Mouse (Mus musculus) forelimb bud, embryonic 11.5 days (tissue): ENCODE data around the gene Fdxr.

Experiments
- DNase-seq: peaks from one replicate; pipeline ENCODE4 v3.0.0-alpha.2; 2012; ENCODE audit warnings: low read depth, low spot score

Gene Fdxr

DNA sequence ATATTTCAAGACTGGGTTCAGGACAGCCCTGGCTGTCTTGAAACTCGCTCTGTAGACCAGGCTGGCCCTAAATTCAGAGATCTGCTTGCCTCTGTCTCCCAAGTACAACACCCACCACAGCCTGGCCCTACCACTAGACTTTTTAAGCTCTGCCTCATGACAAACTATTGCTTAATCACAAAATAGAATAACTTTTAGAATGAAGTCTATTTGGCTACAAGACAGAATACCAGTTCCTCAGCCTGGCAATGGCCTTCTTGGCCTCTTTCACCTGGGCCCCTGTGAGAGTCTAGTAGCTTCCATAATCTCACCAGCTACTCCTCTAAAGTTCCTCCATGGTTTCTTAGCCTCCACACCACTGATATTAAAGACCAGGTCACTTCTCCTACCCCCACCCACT lies 13.5 kb upstream of the Fdxr start:
- no peak for DNase-seq

DNA sequence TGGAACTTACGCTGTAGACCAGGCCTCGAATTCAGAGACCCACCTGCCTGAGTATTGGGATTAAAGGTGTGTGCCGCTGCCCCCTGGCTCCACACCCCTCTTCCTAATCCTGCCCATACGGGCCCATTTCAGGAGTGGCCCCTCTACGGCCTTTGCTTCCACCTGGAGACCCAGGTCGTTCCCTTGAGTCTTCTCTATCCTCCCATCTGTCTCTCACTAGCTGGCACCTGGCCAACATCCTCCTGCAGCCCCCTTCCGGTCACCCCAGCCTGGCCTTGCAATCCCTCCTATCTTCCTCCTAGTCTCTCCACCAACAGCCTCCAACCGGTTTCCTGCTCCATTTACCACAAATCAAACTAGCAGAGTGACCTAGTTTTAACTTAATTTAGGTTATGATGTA lies 13.0 kb upstream of the Fdxr start:
- DNase-seq, result no peak

DNA sequence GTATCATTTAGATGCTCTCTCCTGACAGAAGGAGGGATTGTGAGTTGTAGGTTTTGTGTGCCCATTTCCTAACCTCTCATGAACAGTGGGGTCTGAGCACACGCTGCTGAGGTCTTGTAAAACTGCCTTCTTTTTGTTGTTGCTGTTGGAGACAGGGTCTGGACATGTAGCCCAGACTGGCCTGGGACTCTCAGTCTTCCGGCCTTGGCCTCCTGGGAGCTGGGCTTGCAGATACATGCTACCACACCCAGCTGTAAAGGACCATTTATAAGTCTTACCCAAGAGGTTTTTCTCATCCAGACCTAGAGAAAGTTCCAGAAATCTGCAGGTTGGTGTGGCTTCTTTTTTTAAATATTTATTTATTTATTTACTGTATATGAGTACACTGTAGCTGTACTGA lies 11.5 kb upstream of the Fdxr start:
- no peak for DNase-seq

DNA sequence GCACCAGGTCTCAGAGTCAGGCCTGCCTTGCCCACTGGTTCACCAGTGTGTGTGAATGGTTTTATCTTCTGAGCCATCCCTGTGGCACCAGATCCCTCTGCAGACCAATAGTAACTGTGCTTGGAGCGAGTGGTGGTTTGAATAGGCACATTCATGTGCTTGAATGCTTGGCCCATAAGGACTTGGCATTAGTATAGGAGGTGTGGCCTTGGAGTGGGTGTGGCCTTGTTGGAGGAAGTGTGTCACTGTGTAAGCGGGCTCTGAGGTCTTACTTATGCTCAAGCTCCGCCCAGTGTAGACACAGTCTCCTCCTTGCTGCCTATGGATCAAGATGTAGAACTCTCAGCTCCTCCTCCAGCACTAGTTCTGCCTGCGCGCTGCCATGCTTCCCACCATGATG lies 10.5 kb upstream of the Fdxr start:
- no peak for DNase-seq

DNA sequence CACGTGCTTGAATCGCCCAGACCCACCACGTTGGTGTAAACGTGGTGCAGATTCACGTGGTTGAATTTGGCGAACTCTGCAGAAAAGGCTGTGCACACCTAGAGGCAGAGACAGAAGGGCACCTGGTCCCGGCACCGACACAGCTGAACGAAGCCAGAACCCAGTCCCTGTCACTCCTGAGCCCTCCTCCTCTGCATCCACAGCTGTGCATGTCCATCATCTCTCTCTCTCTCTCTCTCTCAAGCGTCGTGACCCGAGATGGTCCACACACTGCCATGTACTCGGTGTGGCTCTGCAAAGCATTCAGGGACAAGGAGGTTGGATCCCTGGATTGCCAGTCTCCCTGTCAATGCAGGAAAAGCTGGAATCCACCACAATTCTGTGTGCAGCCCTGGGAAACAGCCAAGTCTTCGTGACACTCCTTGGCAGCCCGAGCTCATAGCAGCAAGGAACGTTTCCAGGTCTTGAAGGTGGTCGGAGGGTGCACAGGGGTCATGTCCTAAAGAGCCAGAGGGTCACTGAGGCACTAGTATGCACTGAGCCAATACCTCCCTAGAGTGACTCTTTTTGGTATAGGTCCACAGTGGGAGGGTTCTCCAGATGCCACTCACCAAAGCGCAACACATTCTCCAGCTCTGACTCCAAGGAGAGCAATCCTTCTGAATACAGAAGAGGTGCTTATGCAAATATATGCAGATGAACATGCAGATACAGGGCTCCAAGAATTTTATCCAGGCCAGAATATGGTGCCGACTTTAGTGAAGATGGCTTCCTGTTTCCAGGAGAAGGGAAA lies 9.5 kb upstream of the Fdxr start:
- DNase-seq, result no peak

DNA sequence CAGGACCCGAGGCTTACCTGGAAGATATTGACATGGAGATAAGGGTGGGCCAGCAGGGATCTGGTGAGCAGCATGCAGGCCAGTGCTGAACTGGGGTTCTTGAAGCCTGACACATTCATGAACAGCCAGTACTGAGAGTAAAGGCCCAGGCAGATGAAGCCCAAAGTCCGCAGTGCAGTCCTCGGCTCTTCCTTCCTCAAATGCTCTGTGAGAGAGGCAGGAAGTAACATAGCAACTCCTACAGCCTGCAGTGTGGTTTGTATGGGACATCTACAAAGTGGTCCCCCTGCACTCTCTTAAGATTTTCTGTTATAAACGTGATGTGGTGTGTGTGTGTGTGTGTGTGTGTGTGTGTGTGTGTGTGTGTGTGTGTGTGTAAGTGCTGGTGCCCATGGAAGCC lies 8.4 kb upstream of the Fdxr start:
- no peak for DNase-seq

DNA sequence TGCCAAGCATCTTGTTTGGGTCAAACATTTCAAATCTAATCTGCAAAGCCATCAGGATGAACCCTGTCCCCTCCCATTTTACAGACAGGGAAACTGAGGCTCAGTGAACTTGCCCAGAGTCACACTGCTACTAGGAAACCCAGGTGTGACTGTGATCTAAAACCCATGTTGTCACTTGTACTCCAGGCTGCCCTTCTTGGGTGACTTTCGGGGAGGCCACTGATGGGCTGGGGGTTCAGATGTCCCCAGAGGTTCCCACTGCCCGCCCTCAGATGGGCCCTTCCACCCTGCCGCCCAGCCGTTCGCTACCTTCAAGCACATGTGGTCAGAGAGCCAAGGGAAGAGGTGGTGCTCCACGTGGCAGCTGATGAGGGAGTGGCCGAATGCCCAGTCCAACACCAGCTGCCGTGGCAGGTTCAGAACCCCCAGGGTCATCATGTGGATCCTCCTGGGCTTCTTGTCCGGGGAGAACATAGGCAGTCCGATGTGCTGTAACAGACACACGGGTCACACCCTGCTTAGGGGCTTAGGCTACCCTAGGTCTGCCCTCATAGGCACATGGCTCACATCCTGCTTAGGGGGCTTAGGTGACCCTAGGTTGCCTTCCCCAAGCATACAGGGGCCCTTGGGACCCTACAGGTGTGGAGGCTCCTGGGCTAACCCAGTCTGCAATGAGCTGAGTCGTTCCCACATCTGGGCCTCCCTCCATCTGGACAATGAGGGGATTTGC lies 7.2 kb upstream of the Fdxr start:
- no peak for DNase-seq

DNA sequence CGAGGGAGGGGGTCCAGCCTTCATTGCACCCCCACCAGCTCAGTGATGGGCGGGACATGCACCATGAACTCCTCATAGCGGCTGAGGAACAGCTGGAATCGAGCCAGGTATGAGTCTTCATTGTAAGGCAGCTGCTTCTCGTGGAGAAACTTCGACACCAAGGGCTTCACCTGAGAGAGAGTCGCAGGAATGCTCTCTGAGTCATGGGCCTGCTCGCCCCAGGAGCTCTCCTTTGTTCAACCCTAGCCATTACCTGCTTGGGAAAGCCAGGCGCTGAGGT lies 6.6 kb upstream of the Fdxr start:
- DNase-seq, result no peak

DNA sequence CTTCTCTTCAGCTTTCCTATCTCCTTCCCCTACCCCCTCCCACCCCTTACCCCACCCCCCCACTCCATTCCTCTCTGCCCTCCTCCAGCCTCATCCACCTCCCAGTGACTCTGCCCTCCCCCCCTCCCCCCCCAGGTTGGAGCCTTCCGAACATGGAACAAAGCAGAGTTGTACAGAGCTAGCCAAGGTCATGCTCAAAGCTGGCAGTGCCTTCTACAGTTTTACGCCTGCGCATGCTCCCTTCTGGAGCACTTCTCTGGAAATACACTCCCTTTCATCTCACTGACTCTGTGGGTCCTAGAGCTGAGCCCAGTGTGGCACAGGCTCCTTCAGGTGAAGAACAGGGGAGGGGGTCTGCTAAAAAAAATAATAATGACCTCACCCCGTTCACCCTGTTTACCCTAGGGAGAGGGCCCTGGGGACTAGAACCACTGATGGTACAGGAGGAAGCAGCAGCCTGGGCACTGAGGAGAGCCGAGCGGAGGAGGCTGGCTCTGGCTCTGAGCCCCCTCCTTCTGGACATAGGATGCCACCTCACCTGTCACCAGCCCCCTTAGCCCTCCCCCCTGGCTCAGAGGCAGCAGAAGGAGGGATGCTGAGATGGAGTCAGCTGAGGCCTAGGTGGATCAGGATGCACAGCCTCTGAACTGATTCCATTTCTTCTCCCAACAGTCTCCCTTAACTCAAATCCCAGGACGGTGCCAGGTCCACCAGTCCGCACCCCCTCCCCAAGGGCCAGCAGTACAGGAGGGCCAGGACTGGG lies 6.1 kb upstream of the Fdxr start:
- no peak for DNase-seq

DNA sequence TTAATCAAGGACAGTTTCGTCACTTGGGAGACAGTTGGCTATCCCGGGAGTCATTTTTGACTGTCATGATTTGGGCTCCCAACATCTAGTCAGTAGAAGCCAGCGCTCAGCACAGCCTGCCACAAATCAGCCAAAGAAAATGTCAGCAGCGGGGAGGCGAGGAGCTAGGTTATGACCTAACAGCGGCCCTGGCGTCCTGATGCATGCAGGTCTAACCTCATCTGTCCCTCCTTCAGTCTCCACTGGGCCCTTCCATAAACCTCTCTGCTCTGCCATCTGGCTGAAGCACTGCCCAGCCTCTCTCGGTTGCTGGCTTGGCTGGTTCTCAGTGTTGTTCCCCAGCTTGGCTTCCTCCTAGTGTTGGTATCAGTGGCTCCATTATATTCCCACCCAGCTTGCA lies 5.4 kb upstream of the Fdxr start:
- no peak for DNase-seq

DNA sequence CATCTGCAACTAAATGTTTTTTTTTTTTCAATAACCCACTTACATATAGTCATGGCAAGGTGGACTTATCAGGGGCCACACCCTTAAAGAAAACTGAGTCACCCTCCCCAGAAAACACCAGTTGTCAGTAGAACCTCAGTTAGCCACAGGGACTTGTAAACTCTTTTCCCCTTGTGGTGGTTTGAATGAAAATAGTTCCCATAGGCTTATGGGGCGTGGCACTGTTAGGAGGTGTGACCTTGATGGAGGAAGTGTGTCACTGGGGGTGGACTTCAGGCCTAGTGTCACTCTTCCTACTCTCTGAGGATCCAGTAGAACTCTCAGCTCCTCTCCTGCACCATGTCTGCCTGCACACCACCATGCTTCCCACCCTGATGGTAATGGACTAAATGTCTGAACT lies 2.9 kb upstream of the Fdxr start:
- DNase-seq, result no peak

DNA sequence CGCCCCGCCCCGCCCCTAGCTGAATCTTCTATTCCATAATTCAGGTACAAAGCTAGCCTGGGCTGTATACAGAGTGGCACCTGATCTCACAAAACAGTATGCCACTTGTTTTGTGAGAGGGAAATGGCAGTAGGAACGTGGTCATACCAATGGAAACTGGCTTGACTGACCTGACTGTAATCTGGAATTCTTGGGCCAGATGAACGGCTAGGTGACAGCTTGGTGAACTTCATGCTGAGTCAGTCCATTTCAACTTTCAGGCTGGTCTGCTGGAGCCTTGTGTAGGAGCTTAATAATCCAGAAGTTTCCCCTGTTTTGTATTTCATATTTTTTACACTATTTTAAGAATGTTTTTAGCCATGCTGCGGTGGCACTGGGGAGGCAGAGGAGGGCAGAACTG lies 1.3 kb upstream of the Fdxr start:
- no peak for DNase-seq

DNA sequence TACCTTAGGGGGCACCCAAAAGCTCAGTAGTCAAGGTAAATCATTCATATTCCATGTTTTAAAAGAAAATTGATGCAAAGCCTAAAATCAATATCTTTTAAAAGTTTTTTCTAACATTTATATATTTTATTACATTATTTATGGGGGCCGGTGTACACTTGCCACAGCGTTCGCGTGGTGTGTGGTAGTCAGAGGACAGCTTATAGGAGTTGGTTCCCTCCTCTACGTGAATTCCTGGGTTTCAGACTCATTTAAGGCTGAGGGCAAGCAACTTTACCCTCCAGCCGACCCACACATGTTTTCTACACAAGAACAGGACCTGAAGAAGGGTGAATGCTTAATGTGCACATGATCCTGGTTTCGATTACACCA lies 740 bp upstream of the Fdxr start:
- no peak for DNase-seq

DNA sequence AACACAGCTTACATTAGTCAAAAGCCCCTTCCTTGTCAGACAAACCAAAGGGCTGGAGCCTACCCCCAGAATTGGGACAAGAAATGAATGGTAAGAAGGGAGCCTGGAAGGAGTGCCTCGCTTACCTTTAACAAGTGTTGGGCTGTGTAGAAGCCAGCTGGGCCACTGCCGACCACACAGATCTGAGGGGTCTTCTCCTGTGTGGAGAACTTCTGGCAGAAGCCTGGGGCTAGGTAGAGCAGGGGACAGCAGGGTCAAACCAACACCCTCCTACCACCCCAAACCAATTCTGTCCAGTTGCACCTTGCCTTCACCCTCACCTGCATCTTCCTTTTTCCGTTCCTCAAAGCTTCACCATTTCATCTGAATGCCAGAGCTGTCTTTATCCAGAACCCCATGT lies 896 bp downstream of the Fdxr start:
- DNase-seq, result no peak

DNA sequence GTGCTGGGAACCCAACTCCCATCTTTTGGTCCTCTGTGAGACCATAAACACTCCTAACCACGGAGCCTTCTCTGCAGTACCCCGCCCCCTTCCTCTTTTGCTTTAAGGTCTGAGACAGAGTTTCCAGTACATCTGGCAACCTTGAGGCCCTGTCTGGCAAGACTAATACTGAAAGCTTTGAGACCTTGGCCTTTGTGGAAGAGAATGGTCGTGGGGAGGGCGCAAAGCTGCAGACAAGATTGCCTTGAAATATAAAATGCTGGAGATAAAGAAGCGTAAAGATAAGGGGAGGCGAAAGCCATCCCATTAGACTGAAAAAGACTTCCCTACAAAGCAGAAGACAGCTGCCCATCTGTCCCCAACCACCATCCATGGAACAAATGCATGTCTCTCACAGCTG lies 1.3 kb downstream of the Fdxr start:
- no peak for DNase-seq

DNA sequence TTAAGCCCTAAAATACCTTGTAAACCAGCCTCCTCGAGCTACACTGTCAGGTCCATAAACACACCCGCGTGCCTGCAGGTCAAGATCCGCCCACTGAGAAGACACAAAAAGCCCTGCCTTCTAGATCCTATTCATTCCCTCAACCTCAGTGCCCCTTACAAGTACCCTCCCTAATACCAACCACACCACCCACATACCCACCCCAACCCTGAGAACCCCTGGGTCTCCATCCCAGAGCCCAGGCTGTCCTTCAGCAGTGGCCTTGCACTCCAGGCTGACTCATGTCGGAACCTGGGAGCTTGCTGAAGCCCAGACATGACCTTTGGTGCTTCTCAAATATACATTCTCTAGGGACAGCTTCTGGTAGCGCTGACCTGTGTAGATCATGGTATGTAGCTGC lies 2.1 kb downstream of the Fdxr start:
- DNase-seq, result no peak

DNA sequence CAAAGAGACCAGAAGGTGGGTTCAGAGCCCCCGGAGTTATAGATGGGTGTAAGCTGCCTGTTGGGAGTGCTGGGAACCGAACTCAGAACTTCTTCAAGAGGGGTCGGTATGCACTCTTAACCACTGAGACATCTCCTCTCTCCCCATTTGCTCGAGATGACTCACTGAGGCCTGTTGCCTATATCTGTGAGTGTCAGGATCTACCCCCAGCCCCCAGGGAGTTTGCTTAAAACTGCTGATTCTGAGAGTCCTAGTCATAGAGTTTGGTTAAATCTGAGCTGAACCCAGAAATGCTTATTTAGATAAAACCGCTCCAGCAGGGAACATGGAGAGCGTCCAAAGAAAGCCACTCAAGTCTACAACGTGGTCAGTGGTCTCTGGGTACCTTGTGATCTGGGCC lies 2.7 kb downstream of the Fdxr start:
- DNase-seq, result no peak

DNA sequence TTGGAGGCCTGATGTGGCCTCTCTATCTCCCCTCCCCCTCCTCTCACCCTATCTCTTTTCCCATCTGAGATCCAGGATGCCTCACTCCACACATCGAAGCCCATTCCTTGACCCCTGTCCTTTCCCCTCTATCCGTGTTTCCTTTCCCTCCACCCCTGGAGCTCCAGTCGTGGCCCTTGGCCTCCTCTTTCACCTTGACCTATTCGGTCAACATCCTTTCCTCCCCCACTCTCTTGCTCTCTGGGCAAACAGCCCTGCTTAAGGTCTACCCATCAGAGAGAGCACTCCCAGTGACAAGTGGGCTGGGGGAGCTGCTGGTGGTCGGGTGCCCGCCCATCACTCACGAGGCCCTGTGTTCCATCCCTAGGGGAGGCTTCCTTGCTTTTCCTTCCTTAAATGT lies 3.1 kb downstream of the Fdxr start:
- DNase-seq, result no peak

DNA sequence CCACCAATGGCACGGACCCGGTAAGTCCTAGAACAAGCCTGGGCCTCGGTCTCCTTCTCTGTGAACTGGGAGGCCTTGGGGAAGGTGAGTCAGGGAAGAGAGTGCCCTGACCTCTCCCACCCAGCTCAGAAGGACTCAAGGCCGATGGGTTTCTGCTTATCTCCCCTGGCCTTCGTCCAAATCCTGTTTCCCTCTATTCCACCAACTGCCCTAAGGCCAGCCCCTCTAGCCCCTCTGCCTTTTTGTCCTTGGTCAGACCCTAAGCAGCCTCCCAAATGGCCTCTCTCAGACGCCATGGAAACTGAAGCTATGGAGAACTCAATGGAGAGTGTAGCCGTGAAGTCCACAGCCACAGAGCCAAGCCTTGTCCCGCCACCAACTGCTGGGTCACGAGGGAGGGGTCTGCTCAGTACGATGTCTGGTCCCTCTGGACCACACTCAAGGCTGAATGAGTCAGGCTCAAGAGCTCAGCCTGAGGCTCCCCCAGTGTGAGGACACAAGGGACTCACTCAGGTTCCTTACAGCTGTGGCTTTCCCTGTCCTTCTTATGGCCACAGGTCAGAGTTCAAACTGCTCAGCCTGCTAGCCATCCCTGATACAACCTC lies 3.9 kb downstream of the Fdxr start:
- DNase-seq, result no peak

DNA sequence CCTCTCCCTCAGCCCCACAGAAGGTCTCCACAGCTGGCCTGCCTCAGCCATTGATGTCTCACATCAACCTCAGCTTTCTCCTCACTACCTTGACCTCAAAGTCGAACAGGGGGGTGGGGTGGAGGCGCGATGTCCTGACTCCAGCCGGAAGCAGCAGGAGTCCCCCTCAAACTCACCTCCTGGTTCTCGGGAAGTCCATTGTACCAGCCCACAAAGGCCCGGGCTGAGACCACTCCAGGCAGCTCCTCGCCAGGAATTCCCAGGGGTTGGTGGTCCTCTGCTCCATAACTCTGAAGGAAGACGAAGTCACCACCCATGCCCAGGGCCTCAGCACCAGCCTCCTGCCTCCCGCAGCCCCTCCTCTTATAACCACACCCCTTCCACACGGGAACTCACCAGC lies 5.4 kb downstream of the Fdxr start:
- no peak for DNase-seq

DNA sequence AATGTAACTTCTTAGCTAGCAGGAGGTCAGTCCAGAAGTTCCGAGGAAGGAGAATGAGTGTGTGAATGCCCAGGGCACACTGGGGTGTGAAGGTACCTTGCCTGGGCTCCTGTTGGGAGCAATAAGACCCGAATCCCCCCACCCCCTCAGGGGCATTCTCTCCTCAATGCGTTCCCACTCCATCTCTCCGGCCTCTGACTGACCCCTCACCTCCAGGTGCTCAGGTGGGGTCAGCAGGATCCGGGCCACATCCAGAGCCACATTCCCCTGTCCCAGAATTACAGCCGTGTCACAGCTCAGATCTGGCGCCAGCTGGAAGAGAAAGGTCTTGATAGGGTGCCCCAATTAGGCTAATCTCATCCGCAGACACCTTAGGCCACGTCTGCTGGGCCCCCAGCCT lies 5.8 kb downstream of the Fdxr start:
- DNase-seq, result no peak

DNA sequence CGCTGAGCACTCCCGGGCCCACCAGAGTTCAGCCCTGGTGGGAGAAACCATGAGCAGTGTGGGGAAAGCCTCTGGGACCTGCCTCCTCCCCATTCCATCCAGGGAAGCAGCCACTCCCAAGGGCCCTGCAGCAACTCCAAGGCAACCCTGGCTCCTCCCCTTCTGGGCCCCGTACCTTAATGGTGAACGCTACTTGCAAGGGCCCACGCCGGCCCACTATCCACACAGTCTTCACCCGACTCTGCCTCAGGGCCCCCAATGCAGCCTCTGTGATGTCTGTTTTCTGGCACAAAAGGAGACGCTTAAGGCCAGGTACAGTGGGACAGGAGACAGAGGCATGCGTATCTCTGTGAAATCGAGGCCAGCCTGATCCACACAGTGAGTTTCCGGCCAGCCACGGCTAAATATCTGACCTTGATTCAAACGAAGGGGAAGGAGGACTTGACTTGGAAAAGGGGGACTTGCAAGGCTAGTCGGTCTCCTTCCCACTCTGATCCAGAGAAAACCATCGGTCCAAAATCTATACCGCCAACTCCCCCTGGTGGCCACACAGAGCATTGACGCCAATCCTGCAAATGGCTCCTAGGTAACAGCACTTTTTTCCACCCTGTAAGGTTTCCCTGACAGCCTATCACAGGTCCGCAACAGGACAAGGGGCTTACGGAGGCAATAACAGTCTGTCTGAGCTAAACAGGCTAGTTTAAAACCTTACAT lies 6.5 kb downstream of the Fdxr start:
- DNase-seq, result peak; percentile 84
